Mouse (Mus musculus): ENCODE results near the gene Ppp3ca. TPM values are rescaled to one million over a fixed set of nuclear protein-coding genes. Genes with fewer than 3 reads are reported as not detected.

Ppp3ca gene
- total and polyA plus RNA-seq, 3 experiments: 17.4 to 40.6 (median 32.0) TPM

- no peak overlapping the region for H3K9ac ChIP-seq (ENCODE audit: control insufficient read depth, low read depth, low read length, poor library complexity, severe bottlenecking)
- H3K27ac ChIP-seq (ENCODE audit: control insufficient read depth, low read depth, low read length): no peak overlapping the region
- H3K27me3 ChIP-seq (ENCODE audit: control insufficient read depth in 1 of 2, insufficient read depth in 2 of 2, low read length in 2 of 2): no peaks in the 10 kb centered on the region
- H3K4me3 ChIP-seq (ENCODE audit: control insufficient read depth in 1 of 2, insufficient read depth in 1 of 2, low read depth in 2 of 2, low read length in 2 of 2): no peak overlapping the region
- H3K4me1 ChIP-seq (ENCODE audit: control insufficient read depth in 1 of 2, insufficient read depth in 2 of 2, low read length in 2 of 2): peaks cover 10 to 13% of the 10 kb centered on the region in 2 experiments
- TF ChIP-seq GATA1 (IDR thresholded peaks at IDR 0.05; ENCODE audit: low read depth, low read length) (no peak), ZKSCAN1 (IDR thresholded peaks at IDR 0.05; ENCODE audit: low read depth, low read length) (no peak), RAD21 (IDR thresholded peaks at IDR 0.05; ENCODE audit: low read depth, low read length) (no peak), ETS1 (IDR thresholded peaks at IDR 0.05; ENCODE audit: low read depth, low read length) (no peak), SIN3A (IDR thresholded peaks at IDR 0.05; ENCODE audit: low read length) (no peak), TCF12 (IDR thresholded peaks at IDR 0.05; ENCODE audit: low read depth, low read length) (no peak)
- peaks cover 6% of the 10 kb centered on the region; the same call in 1 of the 2 replicates for H3K79me2 ChIP-seq (ENCODE audit: control insufficient read depth, insufficient read depth, low read length, poor library complexity)
- no peaks in the 10 kb centered on the region for H3K9me3 ChIP-seq (replicated peaks; ENCODE audit: insufficient read depth, low read length)
- peaks cover 0 to 14% of the 10 kb centered on the region in 2 experiments; a peak in 2 of 4 replicates for H3K36me3 ChIP-seq (ENCODE audit: control insufficient read depth in 1 of 2, insufficient read depth in 2 of 2, low read length in 2 of 2)
- DNase-seq (ENCODE audit: low read depth, low spot score): no peak
These were observed 80.0 kb downstream of the Ppp3ca start for GRCm38 (mm10) chr3:136749951-136750350.

- H3K36me3 ChIP-seq (ENCODE audit: control insufficient read depth in 1 of 2, insufficient read depth in 2 of 2, low read length in 2 of 2): peaks cover 0 to 8% of the 10 kb centered on the region in 2 experiments; a peak in 2 of 4 replicates
- H3K79me2 ChIP-seq (ENCODE audit: control insufficient read depth, insufficient read depth, low read length, poor library complexity): peaks cover 3% of the 10 kb centered on the region; the same call in 1 of the 2 replicates
- H3K4me1 ChIP-seq (ENCODE audit: control insufficient read depth in 1 of 2, insufficient read depth in 2 of 2, low read length in 2 of 2): peaks cover 5 to 6% of the 10 kb centered on the region in 2 experiments
- no peak overlapping the region for H3K4me3 ChIP-seq (ENCODE audit: control insufficient read depth in 1 of 2, insufficient read depth in 1 of 2, low read depth in 2 of 2, low read length in 2 of 2)
- no peak for DNase-seq (ENCODE audit: low read depth, low spot score)
- no peak for TF ChIP-seq KAT2A (conservative IDR thresholded peaks at IDR 0.05; ENCODE audit: low read depth, low read length)
- H3K9me3 ChIP-seq (replicated peaks; ENCODE audit: insufficient read depth, low read length): no peaks in the 10 kb centered on the region
- no peak overlapping the region for H3K9ac ChIP-seq (ENCODE audit: control insufficient read depth, low read depth, low read length, poor library complexity, severe bottlenecking)
- H3K27me3 ChIP-seq (ENCODE audit: control insufficient read depth in 1 of 2, insufficient read depth in 2 of 2, low read length in 2 of 2): no peaks in the 10 kb centered on the region
- H3K27ac ChIP-seq (ENCODE audit: control insufficient read depth, low read depth, low read length): no peak overlapping the region
These were observed 82.3 kb downstream of the Ppp3ca start for GRCm38 (mm10) chr3:136752126-136752716.

- TF ChIP-seq ZKSCAN1 (IDR thresholded peaks at IDR 0.05; ENCODE audit: low read depth, low read length) (no peak), HCFC1 (IDR thresholded peaks at IDR 0.05; ENCODE audit: low read depth, low read length) (no peak), MYB (IDR thresholded peaks at IDR 0.05; ENCODE audit: low read depth, low read length) (no peak), KAT2A (conservative IDR thresholded peaks at IDR 0.05; ENCODE audit: low read depth, low read length) (no peak), RCOR1 (IDR thresholded peaks at IDR 0.05; ENCODE audit: low read depth, low read length) (no peak), NRF1 (IDR thresholded peaks at IDR 0.05; ENCODE audit: insufficient read depth, low read depth, low read length, poor library complexity, severe bottlenecking) (no peak), SMC3 (IDR thresholded peaks at IDR 0.05; ENCODE audit: low read depth, low read length) (no peak), GATA1 (IDR thresholded peaks at IDR 0.05; ENCODE audit: low read depth, low read length) (no peak), TBP (IDR thresholded peaks at IDR 0.05; ENCODE audit: low read depth, low read length) (no peak), ZMIZ1 (IDR thresholded peaks at IDR 0.05; ENCODE audit: low read depth, low read length) (no peak)
- H3K79me2 ChIP-seq (ENCODE audit: control insufficient read depth, insufficient read depth, low read length, poor library complexity): peaks cover 6% of the 10 kb centered on the region
- no peak overlapping the region for H3K27ac ChIP-seq (ENCODE audit: control insufficient read depth, low read depth, low read length)
- no peak overlapping the region for H3K9ac ChIP-seq (ENCODE audit: control insufficient read depth, low read depth, low read length, poor library complexity, severe bottlenecking)
- H3K36me3 ChIP-seq (ENCODE audit: control insufficient read depth in 1 of 2, insufficient read depth in 2 of 2, low read length in 2 of 2): peaks cover 0 to 18% of the 10 kb centered on the region in 2 experiments; a peak in 2 of 4 replicates
- H3K9me3 ChIP-seq (replicated peaks; ENCODE audit: insufficient read depth, low read length): no peaks in the 10 kb centered on the region
- H3K4me1 ChIP-seq (ENCODE audit: control insufficient read depth in 1 of 2, insufficient read depth in 2 of 2, low read length in 2 of 2): peaks cover 6 to 17% of the 10 kb centered on the region in 2 experiments
- DNase-seq (ENCODE audit: low read depth, low spot score): no peak
- H3K27me3 ChIP-seq (ENCODE audit: control insufficient read depth in 1 of 2, insufficient read depth in 2 of 2, low read length in 2 of 2): no peaks in the 10 kb centered on the region
- no peak overlapping the region for H3K4me3 ChIP-seq (ENCODE audit: control insufficient read depth in 1 of 2, insufficient read depth in 1 of 2, low read depth in 2 of 2, low read length in 2 of 2)
These were observed 86.2 kb downstream of the Ppp3ca start for GRCm38 (mm10) chr3:136756137-136756536.

All from MEL (cell line).